Mouse (Mus musculus): ENCODE results near the gene Sntg2.

Sntg2 gene

DNA sequence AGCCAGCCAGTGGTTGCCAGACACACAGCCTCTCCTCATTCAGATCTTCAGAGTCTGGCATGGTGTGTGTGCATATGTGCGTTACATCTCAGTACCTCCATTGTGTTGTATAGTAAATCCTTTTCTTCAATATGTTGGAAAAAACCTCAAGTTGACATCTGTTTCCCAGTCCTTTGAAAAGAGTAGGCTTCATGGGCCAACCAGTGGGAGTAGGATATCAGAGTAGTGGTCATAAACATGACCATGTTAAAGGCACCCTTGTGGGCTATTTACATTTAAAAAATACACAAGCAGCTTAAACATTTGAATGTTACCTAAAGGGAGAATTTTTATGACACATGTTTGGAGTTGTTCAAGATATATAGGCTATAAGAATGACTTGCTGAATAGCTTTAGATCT lies 170.4 kb downstream of the Sntg2 start:
- no peak for DNase-seq (ENCODE audit: low read depth, low spot score)

DNA sequence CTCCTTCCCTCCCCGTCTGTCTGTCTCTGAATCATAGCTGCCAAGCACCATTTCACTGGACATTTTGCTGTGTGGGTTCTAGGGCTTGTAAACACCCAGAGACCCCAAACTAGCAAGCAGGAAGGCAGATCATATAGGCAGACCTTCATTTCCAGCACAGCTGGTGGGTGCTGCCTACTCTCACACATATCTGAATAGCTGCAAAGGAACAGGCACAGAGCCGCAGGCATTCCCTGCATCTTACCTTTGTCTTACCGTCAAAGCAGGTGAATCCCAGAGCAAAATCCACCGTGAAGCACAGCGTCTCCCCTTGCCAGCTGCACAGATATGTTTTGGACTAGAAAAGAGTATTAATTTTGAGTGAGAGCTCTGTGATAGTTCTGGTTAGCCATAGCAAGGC lies 172.1 kb downstream of the Sntg2 start:
- no peak for DNase-seq (ENCODE audit: low read depth, low spot score)

- no peak for DNase-seq (ENCODE audit: low read depth, low spot score)
Measured at GRCm38 (mm10) chr12:30200621-30201020, 172.6 kb downstream of the Sntg2 start.

GRCm38 (mm10) chr12:30199735-30200134 lies 173.4 kb downstream of the Sntg2 start:
- peak; percentile 33 for DNase-seq (ENCODE audit: low read depth, low spot score)

DNA sequence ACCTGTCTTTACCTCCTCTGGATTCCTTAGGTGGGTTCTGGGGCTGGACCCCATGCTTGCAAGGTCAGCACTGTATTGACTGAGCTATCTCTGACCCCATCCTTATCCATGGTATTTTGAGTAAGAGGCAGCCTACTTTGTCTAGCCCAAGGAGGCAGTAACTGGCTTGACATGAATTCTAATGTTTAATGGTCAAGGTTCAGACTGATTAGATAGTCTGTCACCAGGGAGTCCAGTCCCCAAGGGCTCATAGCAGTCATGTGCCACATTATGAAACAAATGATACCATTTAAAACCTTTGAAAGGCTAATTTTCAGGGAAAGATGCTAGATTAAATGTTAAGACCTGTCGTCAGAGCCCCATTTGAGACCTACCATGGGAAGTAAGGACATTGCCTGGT lies 174.9 kb downstream of the Sntg2 start:
- no peak for DNase-seq (ENCODE audit: low read depth, low spot score)

GRCm38 (mm10) chr12:30181721-30182120 lies 191.5 kb downstream of the Sntg2 start:
- no peak for DNase-seq (ENCODE audit: low read depth, low spot score)

DNA sequence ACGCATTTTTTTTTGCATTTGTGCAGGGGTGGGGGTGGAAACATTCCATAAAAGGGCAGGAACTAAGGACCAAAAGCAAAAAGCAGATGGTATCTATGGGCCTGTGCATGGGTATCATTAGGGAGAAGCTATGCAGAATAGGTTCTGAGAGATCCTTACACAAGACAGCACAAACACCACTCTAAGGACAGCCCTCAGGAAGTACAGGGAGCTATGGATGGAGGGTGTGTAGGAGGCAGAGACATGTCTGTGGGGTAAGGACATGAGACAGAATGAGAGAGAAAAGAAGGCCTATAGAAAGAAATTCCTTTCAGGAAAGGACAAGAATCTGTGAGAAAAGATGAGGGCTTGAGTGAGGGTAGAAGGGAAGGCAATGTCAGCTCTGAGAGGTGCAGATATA lies 193.6 kb downstream of the Sntg2 start:
- DNase-seq (ENCODE audit: low read depth, low spot score), result no peak

- no peak for DNase-seq (ENCODE audit: low read depth, low spot score)
Measured at GRCm38 (mm10) chr12:30177966-30178365, 195.2 kb downstream of the Sntg2 start.

GRCm38 (mm10) chr12:30177529-30177928 lies 195.6 kb downstream of the Sntg2 start:
- DNase-seq (ENCODE audit: low read depth, low spot score), result no peak

GRCm38 (mm10) chr12:30168491-30168890 lies 204.7 kb downstream of the Sntg2 start:
- no peak for DNase-seq (ENCODE audit: low read depth, low spot score)

GRCm38 (mm10) chr12:30164538-30164937 lies 208.6 kb downstream of the Sntg2 start:
- DNase-seq (ENCODE audit: low read depth, low spot score), result no peak

DNA sequence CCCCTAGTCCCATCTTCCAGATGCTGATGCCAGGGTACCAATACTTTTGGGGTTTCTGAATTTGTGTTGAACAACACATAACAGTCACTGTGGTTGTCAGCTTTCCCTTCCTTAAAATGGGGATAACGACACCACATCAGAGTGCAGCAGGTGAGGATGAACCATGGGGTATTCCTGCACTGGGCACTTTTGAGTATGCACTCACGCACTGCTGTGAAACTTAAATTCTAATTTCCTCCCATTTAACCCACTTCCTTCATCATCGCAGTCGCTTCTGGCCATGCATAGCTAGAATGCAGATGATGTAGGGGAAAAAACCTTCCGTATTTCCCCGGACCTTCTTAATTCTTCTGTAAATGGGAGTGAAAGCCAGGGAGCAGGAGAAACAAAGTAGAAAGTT lies 209.2 kb downstream of the Sntg2 start:
- DNase-seq (ENCODE audit: low read depth, low spot score), result no peak

- DNase-seq (ENCODE audit: low read depth, low spot score), result no peak
Measured at GRCm38 (mm10) chr12:30161731-30162406, 211.3 kb downstream of the Sntg2 start.

DNA sequence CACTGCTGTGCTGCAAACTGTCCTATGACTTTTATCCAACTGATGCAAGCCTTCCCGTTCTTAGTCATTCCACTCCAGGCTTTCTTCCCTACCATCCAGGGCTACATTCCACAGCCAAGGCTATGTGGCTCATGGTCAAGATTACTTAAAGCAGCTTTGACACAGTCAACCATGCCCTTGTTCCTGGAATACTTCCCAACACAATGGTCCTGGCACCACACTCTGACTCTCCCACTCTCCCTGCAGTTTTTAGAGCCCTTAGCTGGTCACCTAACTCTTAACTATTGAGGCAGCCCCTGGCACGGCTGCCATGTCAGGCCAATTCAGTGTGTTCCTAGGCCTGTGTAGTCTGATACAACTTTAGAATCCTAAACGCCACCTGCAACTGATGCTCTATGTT lies 212.7 kb downstream of the Sntg2 start:
- DNase-seq (ENCODE audit: low read depth, low spot score), result no peak

DNA sequence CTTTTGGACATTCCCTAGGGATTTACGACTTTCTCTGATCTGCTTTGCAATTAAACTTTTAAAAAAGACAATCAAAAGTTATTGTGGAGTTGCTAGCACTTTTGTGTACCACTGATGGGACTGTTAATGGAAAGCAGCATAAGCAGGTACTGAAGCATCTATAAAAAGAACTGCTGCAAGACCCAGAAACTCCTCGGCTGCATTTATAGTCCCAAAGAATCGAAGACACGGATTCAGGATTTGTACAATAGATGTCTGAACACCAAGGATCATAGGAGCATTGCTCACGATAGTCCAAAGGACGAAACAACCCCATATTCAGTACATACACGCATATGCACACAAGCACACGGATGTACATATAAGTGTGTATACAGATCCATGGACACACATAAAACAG lies 213.4 kb downstream of the Sntg2 start:
- no peak for DNase-seq (ENCODE audit: low read depth, low spot score)

DNA sequence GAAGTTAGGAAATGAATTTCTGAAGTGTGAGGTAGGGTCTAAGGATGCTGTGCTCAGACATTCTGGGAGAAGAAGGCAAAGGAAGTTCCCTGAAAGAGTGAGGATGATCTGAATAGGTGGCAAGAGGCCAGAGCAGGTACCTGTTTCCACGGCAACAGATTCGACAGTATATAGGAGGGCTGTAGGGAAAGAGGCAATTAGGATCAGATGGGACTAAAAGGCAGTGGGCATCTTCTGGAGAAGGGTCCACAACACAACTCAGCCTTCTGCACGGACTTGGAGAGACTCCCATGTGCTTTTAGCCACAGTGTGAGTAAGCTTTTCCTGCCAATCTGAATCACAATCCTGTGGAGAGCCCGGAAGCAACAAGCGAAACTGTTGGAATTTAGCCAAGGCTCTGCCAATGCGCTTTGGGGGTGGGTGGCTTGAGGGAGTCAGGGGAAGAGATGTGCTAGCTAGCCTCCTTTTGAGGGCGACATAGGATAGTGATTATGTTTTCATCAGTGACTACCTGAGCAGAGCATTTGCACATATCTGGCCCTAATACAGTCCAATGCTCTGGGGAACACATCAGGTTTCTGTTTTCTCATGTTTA lies 219.0 kb downstream of the Sntg2 start:
- DNase-seq (ENCODE audit: low read depth, low spot score), result no peak

DNA sequence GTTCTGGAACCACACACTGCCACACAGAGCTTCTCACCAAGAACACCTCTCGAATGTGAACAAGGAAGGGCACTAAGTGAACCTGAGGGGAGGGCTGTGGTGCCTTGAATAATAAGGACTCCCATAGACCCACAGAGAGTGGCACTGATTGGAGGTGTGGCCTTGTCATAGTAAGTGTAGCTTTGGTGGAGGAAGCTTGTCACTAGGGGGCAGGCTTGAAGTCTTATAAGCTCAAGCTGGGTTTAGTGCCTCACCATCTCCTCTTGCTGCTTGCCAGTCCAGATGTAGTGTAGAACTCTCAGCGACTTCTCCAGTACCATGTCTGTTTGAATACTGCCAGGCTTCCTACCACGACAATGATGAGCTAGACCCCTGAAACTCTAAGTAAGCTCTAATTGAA lies 231.1 kb downstream of the Sntg2 start:
- peak; percentile 51 for DNase-seq (ENCODE audit: low read depth, low spot score)

- no peak for DNase-seq (ENCODE audit: low read depth, low spot score)
Measured at GRCm38 (mm10) chr12:30132524-30132923, 240.7 kb downstream of the Sntg2 start, which contains the start of gene Tpo. TSS of gene Tpo (minus strand) at chr12:30132624.

- no peak for DNase-seq (ENCODE audit: low read depth, low spot score)
Measured at GRCm38 (mm10) chr12:30129411-30129716, 243.8 kb downstream of the Sntg2 start.

GRCm38 (mm10) chr12:30128561-30129410 lies 244.4 kb downstream of the Sntg2 start:
- peak; percentile 77 for DNase-seq (ENCODE audit: low read depth, low spot score)
